Mouse (Mus musculus) CH12.LX (cell line): ENCODE data around the gene Prox1.

ENCODE experiments used
- CTCF ChIP-seq, 2 experiments: IDR thresholded peaks in 1 of 2; conservative IDR thresholded peaks in 1 of 2; 2 replicates each; pipeline ENCODE4 v1.5.1; 2011 to 2012; ENCODE audit warnings: low read depth in 2 of 2, low read length in 2 of 2, improper control_type of control experiment in 1 of 2, inconsistent platforms in 1 of 2, mild to moderate bottlenecking in 1 of 2, moderate library complexity in 1 of 2
- KAT2A ChIP-seq: IDR thresholded peaks from 2 replicates; pipeline ENCODE4 v1.6.1; 2012; ENCODE audit warnings: low read length, improper control_type of control experiment, inconsistent platforms; ENCODE audit not compliant: insufficient replicate concordance
- MAX ChIP-seq: IDR thresholded peaks from 2 replicates; pipeline ENCODE4 v1.6.1; 2011; ENCODE audit warnings: low read length, improper control_type of control experiment
- PAX5 ChIP-seq: IDR thresholded peaks from 2 replicates; pipeline ENCODE4 v1.6.1; 2012; ENCODE audit warnings: low read length, inconsistent platforms, mixed read lengths
- ZC3H11A ChIP-seq: IDR thresholded peaks from 2 replicates; pipeline ENCODE4 v1.6.1; 2012; ENCODE audit warnings: low read depth, mild to moderate bottlenecking, inconsistent platforms, low read length, improper control_type of control experiment

DNA sequence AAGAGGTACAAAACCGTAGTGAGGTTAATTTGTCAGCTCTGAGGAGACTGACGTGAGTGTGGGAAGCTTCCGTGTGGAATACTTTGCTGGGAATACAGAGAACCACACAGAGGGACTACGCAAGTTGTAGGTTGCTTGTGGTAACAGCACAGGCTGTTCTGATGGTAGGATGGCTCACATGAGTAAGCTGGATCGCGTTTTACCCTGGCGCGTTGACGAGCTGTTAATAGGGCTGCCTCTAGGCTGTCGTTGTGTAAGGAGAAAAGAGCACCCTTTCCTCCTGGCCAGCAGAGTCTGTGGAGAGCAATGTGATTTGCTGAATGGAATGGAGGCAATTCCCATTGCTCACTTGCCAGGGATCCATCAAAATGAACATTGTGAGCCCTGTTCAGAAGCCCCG lies 93.9 kb downstream of the Prox1 start:
- TF ChIP-seq CTCF (conservative IDR thresholded peaks at IDR 0.05 in 1 of 2, IDR thresholded peaks at IDR 0.05 in 1 of 2; ENCODE audit: low read depth in 2 of 2, low read length in 2 of 2) (no peak), PAX5 (no peak), ZC3H11A (no peak), MAX (no peak), KAT2A (no peak)
